Mouse (Mus musculus) testis, adult 2 months (tissue): ENCODE data around the gene Mdga2. TPM values are rescaled to one million over a fixed set of nuclear protein-coding genes. Genes with fewer than 3 reads are reported as not detected.
A peak's percentile ranks its signal among the peaks of the same experiment; 100 is the strongest.

ENCODE experiments used
- H3K27ac ChIP-seq: fragments of 200-500 bp; 2 replicates; pipeline ENCODE4 v1.5.1; 2012; ENCODE audit warnings: low read depth, low read length; ENCODE audit not compliant: control insufficient read depth, insufficient read depth
- H3K27me3 ChIP-seq: fragments of 200-500 bp; 2 replicates; pipeline ENCODE4 v1.6.1; 2012; ENCODE audit warnings: mild to moderate bottlenecking, low read length, moderate library complexity; ENCODE audit not compliant: control insufficient read depth, insufficient read depth
- H3K36me3 ChIP-seq: fragments of 200-500 bp; 2 replicates; pipeline ENCODE4 v1.6.1; 2012; ENCODE audit warnings: mild to moderate bottlenecking, low read length; ENCODE audit not compliant: control insufficient read depth, insufficient read depth
- H3K4me1 ChIP-seq: fragments of 200-500 bp; 2 replicates; pipeline ENCODE4 v1.6.1; 2012; ENCODE audit warnings: low read length; ENCODE audit not compliant: control insufficient read depth, insufficient read depth
- H3K4me3 ChIP-seq: fragments of 200-500 bp; 2 replicates; pipeline ENCODE4 v1.5.1; 2012; ENCODE audit warnings: low read depth, mild to moderate bottlenecking, low read length, moderate library complexity, mixed read lengths; ENCODE audit not compliant: control insufficient read depth
- CTCF ChIP-seq: fragments of 200-500 bp; IDR thresholded peaks from 2 replicates; pipeline ENCODE4 v1.5.1; 2012; ENCODE audit warnings: low read depth, mild to moderate bottlenecking, inconsistent platforms, low read length, moderate library complexity; ENCODE audit not compliant: control insufficient read depth, insufficient read depth, insufficient replicate concordance
- POLR2A ChIP-seq: fragments of 200-500 bp; IDR thresholded peaks from 2 replicates; pipeline ENCODE4 v1.6.1; 2012; ENCODE audit warnings: low read depth, mild to moderate bottlenecking, inconsistent platforms, low read length, moderate library complexity; ENCODE audit not compliant: control insufficient read depth
- polyA plus RNA-seq: library from polyadenylated mRNA; depleted of rRNA; stranded (reverse); fragments of >200 nt; gene quantifications from 2 replicates; pipeline ENCODE4 v1.2.3, GENCODE M21; 2012; rRNA removed

Mdga2 gene
- polyA plus RNA-seq, result 3.0 and 6.8 TPM in 2 replicates

DNA sequence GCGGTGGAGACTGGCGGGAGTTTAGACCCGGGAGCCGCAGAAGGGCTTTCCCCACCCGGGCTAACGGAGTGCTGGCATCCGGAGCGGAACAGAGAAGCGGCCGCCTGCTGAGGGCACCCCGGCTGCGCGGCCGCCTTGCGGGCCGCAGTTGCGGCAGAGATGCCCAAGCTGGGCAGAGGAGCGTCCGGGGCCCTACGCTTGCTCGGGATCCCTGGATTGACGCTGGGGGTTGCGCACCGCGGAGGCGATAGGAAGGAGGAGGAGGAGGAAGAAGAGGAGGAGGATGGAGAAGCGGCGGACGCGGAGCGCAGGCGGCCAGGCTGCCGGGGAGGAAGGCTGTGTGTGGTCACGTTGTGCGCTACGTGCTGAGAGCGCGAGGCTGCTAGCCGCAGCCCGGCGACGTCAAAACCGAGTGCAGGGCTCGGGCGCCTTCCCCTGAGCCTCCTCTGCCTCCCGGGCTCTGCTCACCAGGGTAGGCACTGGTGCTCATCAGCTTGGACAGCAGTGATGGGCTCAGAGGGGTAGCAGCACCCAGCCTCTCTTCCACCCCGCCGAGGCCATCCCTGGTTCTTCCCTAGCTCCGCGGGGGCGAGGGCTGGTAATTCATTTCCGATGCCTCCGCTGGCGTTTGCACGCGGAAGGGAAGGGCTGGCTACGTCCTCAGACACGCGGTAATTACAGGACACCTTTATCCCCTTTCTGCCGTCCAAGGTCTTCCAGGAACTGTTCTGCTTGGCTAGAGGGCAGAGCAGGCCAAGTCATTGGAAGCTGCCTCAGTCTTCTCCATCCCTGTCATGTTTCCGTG, at the start of gene Mdga2:
Mdga2 (minus strand) TSS at position 329 of the 805 bp plus-strand sequence.
- no peaks in the 10 kb centered on the region for H3K27me3 ChIP-seq
- no peak for TF ChIP-seq CTCF
- no peak for TF ChIP-seq POLR2A
- H3K4me3 ChIP-seq, result peak within 1 kb of the TSS; percentile 67
- H3K36me3 ChIP-seq, result no peaks in the 10 kb centered on the region
- no peak within 1 kb of the TSS for H3K27ac ChIP-seq
- peaks cover 3% of the 10 kb centered on the region for H3K4me1 ChIP-seq

DNA sequence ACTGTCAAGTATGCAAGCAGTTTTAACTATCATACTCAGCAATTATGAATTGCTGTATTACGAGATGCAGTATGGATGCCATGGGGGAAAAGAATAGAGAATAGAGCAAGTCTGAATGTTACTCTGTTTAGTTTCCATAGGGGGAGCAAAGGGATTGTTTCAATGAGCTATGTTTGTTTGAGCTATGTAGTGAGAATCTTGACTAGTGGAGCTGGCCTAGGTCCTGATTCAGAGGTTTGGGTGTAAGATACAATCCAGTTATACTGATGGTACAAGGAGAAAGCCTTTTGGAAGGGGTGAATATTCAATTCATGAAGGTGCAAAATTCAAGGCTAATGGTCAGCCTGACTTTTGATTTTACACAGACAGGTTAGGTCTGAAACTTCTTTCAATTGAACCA, 45.1 kb upstream of the Mdga2 start:
- H3K36me3 ChIP-seq, result no peaks in the 10 kb centered on the region
- no peaks in the 10 kb centered on the region for H3K4me1 ChIP-seq
- no peak overlapping the region for H3K27ac ChIP-seq
- no peaks in the 10 kb centered on the region for H3K27me3 ChIP-seq
- TF ChIP-seq CTCF (no peak), POLR2A (no peak)
- no peak overlapping the region for H3K4me3 ChIP-seq

DNA sequence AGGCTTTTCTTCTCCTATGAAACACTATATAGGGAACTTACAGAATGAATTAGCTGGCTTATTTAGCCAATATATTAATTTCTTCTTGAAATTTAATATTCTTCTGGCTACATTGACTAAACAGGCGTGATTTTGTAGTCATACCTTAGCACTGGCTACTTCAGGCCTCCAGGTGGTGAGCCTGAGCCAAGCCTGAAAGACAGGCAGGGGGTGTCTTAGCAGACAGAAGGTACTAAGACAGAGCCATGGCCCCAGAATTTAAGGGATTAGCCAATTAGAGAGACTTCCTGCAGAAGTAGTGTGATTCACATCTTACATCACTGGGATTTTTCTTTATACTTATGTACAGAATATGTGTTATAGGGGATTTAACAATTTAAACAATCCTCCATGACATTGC, 1.2 kb upstream of the Mdga2 start:
- Histone ChIP-seq H3K4me3 (no peak overlapping the region), H3K4me1 (peaks cover 3% of the 10 kb centered on the region), H3K27me3 (no peaks in the 10 kb centered on the region), H3K36me3 (no peaks in the 10 kb centered on the region), H3K27ac (no peak overlapping the region)
- TF ChIP-seq CTCF, result no peak
- no peak for TF ChIP-seq POLR2A

DNA sequence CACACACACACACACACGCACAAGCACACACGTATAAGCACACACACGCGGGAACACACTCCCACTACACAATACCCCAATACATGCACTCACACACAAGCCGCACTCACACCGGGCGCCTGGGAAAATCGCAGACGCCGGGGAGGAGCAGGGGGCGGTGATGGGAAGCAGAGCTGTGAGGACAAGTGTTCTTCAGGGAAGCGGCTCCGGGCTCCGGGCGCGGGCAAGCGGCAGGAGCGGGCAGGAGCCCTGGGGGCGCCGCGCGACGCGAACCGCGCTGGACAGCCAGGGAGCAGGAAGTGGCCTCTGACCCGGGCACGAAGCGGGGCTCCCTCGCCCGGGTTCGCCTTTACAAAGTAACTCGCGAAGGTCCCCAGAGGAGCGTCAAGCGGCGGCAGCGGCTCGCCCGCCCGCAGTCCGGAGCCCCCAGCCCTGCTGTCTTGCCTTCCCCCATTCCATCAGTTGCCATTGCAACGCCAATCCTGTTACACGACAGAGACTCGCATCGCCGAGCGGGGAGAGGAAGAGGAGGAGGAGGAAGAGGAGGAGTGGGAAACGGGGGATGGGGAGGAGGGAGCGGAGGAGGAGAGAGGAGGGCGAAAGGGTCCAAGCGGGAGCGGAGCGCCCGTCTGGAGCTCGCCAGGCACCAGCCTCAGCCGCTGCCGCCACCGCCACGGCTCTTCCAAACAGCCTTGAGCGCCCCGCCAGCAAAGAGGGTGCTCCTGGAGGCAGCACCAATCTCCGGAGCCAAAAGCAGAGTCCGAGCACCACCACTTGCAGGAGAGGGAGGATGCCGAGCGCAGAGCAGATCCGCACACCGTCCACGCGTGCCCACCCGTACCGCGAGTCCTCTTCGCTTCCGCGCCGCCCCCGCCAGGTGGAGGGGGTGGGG, 774 bp downstream of the Mdga2 start:
- H3K27ac ChIP-seq, result no peak overlapping the region
- no peaks in the 10 kb centered on the region for H3K27me3 ChIP-seq
- no peaks in the 10 kb centered on the region for H3K36me3 ChIP-seq
- peak overlapping the region; percentile 67 for H3K4me3 ChIP-seq
- H3K4me1 ChIP-seq, result peaks cover 3% of the 10 kb centered on the region
- no peak for TF ChIP-seq CTCF
- TF ChIP-seq POLR2A, result no peak

DNA sequence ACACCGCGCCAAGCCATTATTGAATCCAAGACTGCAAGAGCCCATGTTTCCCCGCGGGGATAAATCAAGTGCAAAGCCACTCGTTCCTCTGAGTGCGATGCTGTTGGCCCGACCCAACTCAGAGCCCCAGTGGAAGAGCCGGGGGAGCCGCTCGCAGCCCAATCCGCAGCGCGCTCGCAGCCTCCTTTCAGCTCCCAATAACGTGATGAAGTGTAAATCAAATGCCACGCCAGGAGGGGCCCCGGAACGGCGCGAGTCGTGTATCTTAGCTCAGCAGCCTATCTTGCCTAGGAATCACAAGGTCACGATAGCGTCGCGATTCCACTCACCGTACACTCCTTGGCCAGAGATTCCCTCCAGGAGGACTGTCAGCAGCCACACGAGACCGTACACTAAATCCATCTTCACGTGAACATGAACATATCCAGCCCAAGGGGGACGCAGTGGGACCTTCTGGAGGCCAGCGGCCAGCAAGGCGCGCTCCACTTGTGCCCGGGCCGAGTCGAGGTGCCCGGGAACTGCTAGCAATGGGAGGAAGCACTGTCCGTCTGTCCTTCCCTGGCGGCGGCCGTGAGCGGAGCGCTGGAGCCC, 1.6 kb downstream of the Mdga2 start:
- Histone ChIP-seq H3K4me1 (peaks cover 3% of the 10 kb centered on the region), H3K4me3 (peak overlapping the region; percentile 67), H3K27me3 (no peaks in the 10 kb centered on the region), H3K27ac (no peak overlapping the region), H3K36me3 (no peaks in the 10 kb centered on the region)
- TF ChIP-seq POLR2A (no peak), CTCF (no peak)

DNA sequence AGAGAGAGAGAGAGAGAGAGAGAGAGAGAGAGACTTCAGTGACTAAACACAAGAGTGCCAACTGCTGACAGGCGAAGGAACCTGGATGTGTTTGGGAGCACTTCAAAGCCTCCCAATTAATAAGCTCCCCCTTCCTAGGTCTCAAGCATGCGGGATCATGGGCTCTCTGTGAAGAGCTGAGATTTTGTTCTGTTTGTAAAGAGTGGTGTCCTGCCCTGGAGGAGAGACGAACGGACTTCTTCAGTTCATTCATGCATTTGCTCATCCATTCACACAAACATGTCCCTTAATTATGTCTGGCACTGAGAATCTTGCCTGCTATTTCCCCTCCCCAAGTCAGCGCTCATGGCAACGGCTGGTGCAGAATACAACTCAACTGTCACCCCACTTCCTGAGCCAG, 2.3 kb downstream of the Mdga2 start:
- Histone ChIP-seq H3K27ac (no peak overlapping the region), H3K4me3 (no peak overlapping the region), H3K36me3 (no peaks in the 10 kb centered on the region), H3K4me1 (peaks cover 3% of the 10 kb centered on the region), H3K27me3 (no peaks in the 10 kb centered on the region)
- no peak for TF ChIP-seq POLR2A
- no peak for TF ChIP-seq CTCF

DNA sequence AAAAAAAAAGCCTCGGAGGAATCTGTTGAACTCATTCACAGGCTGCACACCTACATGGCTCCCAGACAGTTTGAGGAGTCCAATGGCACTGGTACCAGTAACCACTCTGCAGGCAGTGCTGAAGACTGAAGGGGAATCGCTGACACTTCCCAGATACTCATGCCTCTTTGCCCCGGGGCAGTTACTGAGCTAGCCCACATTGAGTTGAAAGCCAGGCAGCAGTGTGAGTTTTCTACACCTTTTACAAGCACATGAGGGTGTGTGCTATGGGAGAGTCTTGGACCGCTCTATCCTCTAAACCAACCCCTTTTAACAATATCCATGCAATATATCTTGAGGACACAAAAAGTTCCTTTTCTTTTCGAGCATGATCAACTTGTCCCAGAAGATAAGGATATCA, 2.8 kb downstream of the Mdga2 start:
- TF ChIP-seq POLR2A (no peak), CTCF (no peak)
- Histone ChIP-seq H3K4me3 (no peak overlapping the region), H3K27me3 (no peaks in the 10 kb centered on the region), H3K27ac (no peak overlapping the region), H3K4me1 (peaks cover 3% of the 10 kb centered on the region), H3K36me3 (no peaks in the 10 kb centered on the region)
